Mouse (Mus musculus): ENCODE measurements around the gene Kir3dl1.
"Not testable (repeated sequence)": the region's sequence is repeated elsewhere in the genome, so short reads cannot be mapped to it uniquely, and the experiment has no call there.

Kir3dl1 gene

DNA sequence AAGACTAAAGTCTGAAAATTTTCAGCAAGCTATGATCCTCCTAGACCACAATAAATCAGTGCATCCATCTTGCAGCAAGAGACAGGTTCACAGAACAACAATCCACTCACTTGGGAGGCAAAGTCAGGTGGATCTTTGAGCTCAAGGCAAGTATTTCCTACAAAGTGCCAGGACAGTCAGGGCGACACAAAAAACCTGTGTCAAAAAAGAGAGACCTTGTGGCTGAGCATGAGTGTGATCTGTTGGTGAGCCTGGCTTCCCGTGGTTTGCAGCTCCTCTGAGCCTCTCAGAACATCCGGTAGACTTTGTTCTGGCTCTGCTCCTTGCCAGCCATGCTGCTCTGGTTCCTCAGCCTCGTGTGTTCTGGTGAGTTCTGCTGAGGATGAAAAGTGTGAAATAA lies at the start of gene Kir3dl1:
Kir3dl1 (plus strand) TSS at position 301 of the 400 bp plus-strand sequence.
- not testable (repeated sequence) for DNase-seq (ENCODE audit: low spot score)

DNA sequence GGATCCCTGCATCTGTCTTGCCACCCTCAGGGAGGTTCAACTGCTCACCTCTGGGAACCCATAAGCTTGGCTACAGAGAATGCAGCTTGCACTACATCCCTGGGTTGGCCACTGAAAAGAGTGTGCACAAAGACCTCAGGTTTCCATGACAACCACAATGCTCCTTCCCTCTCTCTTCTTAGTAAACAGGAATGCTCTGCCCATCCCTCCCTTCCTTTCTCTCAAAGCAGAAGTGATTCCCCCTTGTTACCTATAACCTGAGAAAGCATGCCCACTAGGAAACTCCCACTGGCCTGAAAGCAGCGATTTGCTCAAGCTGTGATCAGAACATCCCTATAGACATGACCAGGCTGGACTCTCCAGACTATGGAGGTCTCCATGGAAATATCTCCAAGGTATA lies 26.2 kb downstream of the Kir3dl1 start, which contains the start of gene Kir3dl2:
Kir3dl2 (minus strand) TSS at position 101 of the 400 bp plus-strand sequence.
- DNase-seq (ENCODE audit: low spot score): not testable (repeated sequence)

DNA sequence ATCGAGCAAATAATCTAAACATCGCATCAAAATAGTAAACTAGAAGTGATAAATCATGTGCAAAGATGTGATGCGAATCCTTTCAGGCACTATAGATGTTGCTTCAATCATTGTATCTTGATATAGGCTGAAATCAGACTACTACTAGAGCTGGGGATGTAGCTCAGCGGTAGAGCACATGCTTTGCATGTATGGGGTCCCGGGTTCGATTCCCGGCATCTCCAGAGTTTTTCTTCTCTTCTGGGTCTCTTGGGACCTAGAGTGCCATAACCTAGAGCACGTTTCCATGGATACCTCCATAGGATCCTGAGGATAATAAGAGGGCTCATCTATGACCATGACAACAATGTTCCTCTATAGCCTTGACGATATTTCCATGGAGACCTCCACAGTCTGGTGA lies 51.3 kb downstream of the Kir3dl1 start:
- not testable (repeated sequence) for DNase-seq (ENCODE audit: low spot score)

Data from left cerebral cortex, adult 11 months (tissue).